Mouse (Mus musculus) erythroblast, embryonic 14.5 days (primary cell): ENCODE measurements around the gene Slc6a16.

ENCODE experiments used
- GATA1 ChIP-seq: IDR thresholded peaks from 2 replicates; pipeline ENCODE4 v1.6.1; 2012; ENCODE audit warnings: low read length, inconsistent platforms, mixed read lengths
- TAL1 ChIP-seq: IDR thresholded peaks from 3 replicates; pipeline ENCODE4 v1.6.1; 2012; ENCODE audit warnings: low read length, inconsistent platforms, mixed read lengths

- TF ChIP-seq GATA1, result no peak
- no peak for TF ChIP-seq TAL1
Measured at GRCm38 (mm10) chr7:45234922-45235571, 5.8 kb upstream of the Slc6a16 start.
